Mouse (Mus musculus) megakaryocyte progenitor cell, adult 5-6 weeks (primary cell): Measurements from ENCODE around the gene Sart3. TPM values are rescaled to one million over a fixed set of nuclear protein-coding genes. Genes with fewer than 3 reads are reported as not detected.

Experiments
- ATAC-seq: replicated peaks from 2 replicates; pipeline ENCODE4 v1.8.0; 2016; ENCODE audit warnings: mild to moderate bottlenecking, moderate TSS enrichment, inconsistent platforms; ENCODE audit not compliant: poor library complexity
- total RNA-seq, 2 experiments: library from RNA; stranded (forward) in 1 of 2; stranded (reverse) in 1 of 2; fragments of 157-497, 149-512 nt in 1 of 2; fragments of 200-1000 nt in 1 of 2; gene quantifications; 2 replicates each; pipeline versions ENCODE4 v1.2.3 to v1.2.4; 2015 to 2017

Gene Sart3
- total RNA-seq, 2 experiments from 2014 or later, result 17.2 to 26.0 TPM

GRCm38 (mm10) chr5:113728691-113729090 is 43.6 kb downstream of the Sart3 start:
- ATAC-seq, result no peak

GRCm38 (mm10) chr5:113728011-113728410 is 44.3 kb downstream of the Sart3 start:
- no peak for ATAC-seq

- ATAC-seq, result no peak
Measured at GRCm38 (mm10) chr5:113727238-113727637, 45.1 kb downstream of the Sart3 start.

GRCm38 (mm10) chr5:113726618-113727017 is 45.7 kb downstream of the Sart3 start:
- no peak for ATAC-seq

- ATAC-seq, result no peak
Measured at GRCm38 (mm10) chr5:113725417-113725816, 46.9 kb downstream of the Sart3 start.

- ATAC-seq, result peak; percentile 83
Measured at GRCm38 (mm10) chr5:113724446-113724845, 47.9 kb downstream of the Sart3 start, which contains the start of gene 1700069L16Rik. Gene 1700069L16Rik (minus strand): TSS chr5:113724772.

GRCm38 (mm10) chr5:113723567-113724237 is 48.6 kb downstream of the Sart3 start:
- ATAC-seq, result no peak

- ATAC-seq, result no peak
Measured at GRCm38 (mm10) chr5:113722224-113723013, 49.9 kb downstream of the Sart3 start.

- ATAC-seq, result no peak
Measured at GRCm38 (mm10) chr5:113719221-113719661, 53.1 kb downstream of the Sart3 start.

GRCm38 (mm10) chr5:113716581-113717388 is 55.5 kb downstream of the Sart3 start:
- peak; percentile 50; the same call in 1 of the 2 replicates for ATAC-seq

GRCm38 (mm10) chr5:113712861-113713260 is 59.4 kb downstream of the Sart3 start:
- ATAC-seq, result no peak

- no peak for ATAC-seq
Measured at GRCm38 (mm10) chr5:113703803-113704585, 68.3 kb downstream of the Sart3 start.

- no peak for ATAC-seq
Measured at GRCm38 (mm10) chr5:113700388-113701023, 71.8 kb downstream of the Sart3 start.

- no peak for ATAC-seq
Measured at GRCm38 (mm10) chr5:113694415-113694814, 77.9 kb downstream of the Sart3 start.

- ATAC-seq, result no peak
Measured at GRCm38 (mm10) chr5:113694000-113694399, 78.3 kb downstream of the Sart3 start.

- 0 out of 2 replicates have a peak, but pooled peaks have one; percentile 6 for ATAC-seq
Measured at GRCm38 (mm10) chr5:113693196-113693755, 79.0 kb downstream of the Sart3 start.
